Mouse (Mus musculus) liver (tissue): ENCODE measurements around the gene Rnf10.

ENCODE experiments used
- DNase-seq: peaks from one replicate; pipeline ENCODE4 v3.0.0-alpha.2; 2020; ENCODE audit warnings: mixed read lengths

Gene Rnf10

DNA sequence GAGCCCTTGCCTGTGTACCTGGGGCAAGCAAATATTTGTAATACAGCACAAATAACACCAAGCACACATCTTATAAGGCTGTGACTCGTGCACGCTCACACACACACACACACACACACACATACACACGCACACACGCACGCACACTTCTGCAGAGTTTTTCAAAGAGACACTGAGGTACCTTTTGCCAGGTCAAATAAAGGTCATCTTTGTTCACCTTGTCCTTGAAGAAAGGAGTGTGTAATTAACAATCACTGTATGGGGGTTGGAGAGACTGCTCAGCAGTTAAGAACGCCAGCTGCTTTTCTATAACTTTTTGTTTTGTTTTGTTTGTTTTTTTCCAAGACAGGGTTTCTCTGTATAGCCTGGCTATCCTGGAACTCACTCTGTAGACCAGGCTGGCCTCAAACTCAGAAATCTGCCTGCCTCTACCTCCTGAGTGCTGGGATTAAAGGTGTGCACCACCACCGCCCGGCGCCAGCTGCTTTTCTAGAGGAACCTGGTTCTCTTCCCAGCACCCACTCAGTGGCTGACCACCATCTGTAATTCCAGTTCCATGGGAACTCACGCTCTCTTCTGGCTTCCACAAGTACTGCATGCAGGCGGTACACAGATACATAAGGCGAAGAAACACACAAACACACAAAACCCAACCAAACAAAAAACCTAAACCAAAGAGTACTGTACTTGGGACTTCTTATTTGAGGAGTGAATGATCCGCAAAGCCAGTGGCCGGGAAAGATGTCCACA, 39.5 kb downstream of the Rnf10 start:
- DNase-seq = no peak

DNA sequence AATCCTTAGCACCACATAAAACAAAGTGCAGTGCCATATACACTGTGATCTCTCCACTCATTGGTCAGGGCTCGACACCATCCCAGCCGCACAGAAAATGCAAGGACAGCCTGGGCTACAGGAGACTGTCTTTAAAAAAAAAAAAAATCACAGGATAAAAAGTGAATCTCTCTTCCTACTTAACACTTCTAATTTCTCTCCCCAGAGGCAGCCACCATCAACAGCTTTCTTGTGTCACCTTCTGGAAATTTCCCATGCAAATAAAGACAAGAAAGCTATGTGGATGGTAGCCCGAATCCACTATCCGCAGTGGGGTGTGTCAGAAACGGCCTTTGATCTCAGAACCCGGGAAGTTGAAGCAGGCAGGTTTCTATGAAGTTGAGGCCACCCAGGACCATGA, 40.2 kb downstream of the Rnf10 start:
- no peak for DNase-seq

DNA sequence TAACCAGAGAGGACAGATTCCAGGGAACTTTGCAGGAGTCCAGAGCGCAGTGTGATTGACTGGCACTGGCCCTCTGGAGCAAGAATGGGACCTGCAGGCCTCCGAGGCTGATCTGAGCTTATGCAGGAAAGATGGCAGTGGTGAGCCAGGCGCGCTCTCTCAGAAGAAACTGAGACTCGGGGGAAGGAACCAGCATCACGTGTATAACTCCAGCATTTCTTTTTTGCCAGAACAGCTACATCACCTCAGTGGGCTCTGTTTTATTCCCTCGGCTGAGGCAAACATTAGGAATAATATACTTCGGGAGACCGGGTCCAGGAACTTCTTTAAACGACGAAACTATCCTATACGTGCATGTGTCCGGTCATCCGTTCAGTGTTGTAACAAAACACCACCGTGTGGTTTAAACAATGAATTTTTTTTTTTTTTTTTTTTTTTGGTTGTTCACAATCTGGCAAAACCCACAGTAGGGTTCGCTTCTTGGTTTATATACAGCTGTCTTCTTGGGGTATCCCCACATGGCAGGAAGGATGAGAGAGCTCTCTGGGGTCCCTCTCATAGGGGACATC, 41.1 kb downstream of the Rnf10 start:
- DNase-seq = no peak

DNA sequence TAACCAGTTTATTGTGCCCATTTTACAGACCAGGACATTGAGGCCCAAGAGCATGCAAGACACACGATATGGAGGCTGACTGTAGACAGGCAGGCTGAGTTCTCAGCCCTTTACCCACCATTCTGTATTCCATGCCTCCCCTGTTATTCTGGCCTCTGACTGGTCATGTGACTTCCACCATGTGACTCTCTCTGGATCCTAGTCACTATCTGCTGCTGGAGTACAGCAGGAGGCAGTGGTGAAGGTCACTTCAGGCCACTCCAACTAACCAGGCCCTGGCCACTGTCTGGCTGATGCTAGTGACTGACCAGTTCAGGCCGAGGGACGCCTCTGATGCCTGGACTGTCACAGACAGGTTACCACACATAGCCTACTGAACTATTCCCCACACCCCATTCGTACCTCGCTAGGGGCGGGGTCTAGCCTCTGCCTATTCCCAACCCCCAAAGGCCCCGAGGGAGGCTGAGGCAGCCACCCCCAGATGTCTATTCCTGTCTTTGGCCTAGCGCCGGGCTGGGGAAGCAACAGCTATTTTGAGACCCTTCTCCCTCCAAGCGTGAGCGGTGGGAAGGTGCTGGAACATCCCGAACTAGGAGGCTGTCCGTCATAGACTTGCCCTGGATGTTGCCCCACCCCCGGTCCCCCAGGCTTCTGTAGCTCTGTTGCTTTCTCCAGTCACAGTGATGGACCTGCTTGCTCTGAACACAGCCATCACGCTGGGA, 41.7 kb downstream of the Rnf10 start:
- DNase-seq = no peak

DNA sequence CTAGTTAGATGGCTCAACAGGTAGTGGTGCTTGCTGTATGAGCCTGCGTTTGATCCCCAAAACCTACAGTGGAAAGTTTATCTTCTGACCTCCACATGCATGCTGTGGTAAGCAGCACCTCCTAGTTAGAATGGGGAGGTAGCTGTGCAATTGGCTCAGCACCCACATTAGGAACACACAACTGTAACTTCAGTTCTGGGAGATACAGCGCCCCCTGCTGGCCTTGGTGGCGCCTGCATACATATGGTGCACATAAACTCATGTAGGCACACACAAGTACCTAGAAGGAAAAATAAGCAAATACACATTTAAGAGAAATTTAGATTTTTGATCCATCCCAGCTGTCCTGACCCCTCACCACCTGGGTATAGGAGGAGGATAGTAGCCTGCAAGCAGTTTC, 50.2 kb downstream of the Rnf10 start:
- no peak for DNase-seq

DNA sequence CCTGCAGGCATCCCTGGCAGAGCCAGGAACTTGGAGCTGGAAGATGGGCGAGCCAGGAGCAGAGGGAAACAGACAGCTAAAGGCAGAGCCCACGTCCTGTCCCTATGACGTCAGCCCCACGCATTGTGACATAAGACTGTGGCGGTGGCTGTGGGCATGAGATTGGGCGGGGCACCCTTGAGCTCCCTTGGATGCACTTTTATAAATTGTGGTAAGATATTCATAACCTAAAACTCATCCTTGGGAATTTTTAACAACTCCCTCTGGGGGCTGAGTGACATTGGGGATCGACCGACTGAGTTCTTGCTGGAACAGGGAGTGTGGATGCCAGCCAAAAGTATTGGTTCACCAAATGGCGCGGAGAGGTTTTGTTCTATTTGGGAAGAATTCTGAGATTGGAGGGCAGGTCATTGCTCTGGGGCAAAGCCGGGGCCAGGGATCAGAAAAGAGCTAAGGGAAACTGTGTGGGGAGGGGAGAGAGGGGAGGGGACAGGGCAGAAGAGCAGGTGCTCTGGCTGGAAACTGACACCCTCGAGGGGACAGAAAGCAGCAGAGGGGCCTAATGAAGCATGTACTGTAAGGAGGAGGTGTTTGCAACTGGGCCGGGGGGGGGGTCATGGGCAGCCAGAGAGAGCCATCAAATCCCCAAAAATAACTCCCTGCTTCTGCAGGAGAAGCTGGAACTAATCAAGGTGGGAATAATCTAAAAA, 51.6 kb downstream of the Rnf10 start:
- DNase-seq = no peak

DNA sequence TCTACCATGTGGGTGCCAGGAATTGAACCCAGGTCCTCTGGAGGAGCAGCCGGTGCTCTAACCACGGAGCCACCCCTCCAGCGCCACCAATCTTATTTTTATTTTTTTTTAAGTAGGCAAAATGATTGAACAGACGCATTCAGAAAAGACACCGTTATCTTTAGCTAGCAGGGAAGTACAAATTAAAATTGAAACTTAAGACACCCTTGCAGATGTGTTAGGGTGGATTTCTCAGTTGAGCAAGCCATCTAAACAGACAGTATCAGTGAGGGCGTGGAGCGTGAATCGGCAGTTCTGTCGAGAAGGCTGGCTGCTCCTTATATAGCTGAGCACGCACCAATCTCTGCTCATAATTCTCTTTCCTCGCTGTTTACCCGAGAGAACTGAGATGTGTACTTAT, 54.7 kb downstream of the Rnf10 start:
- DNase-seq = no peak

DNA sequence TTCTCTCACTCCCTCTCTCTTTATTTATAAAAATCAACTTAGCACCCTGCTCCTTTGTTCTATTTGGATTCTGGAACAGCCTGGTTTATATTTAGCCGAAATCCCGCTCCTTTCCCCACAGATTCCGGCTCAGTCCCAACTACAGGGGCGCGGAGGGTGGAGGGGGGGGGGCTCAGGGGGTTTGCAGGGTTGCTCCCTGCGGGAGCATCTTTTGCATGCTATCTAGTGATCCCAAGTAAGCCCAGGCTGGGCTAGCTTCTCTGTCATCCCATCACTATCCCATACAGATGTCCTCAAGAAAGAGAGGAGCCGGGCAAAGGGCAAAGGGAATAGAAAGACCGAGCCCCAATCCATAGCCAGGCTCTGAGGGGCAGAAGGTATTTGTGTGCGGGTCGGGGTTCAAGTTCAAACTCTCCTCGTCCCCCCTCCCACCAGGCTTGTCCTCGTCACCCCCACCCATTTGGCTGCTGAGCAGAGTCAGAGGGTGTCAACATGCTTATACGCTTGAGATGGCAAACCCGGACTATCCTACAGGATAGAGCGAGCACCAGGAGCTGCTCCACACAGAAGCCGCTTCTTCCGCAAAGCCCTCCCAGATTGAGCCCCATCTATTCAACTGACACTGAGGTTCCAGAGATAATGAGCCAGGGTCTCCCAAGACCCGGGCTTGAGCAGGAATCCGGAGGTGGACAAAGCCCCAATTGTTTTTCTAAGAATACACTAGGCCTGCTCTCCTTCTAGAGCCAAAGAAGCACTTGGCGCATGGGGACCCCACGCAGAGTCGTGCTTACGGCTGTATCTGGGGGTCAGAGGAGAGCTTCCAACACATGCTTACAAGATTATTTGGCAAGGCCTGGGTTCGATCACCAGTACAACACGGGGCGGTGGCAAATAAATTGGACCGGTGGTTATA, 57.2 kb downstream of the Rnf10 start:
- DNase-seq = no peak

DNA sequence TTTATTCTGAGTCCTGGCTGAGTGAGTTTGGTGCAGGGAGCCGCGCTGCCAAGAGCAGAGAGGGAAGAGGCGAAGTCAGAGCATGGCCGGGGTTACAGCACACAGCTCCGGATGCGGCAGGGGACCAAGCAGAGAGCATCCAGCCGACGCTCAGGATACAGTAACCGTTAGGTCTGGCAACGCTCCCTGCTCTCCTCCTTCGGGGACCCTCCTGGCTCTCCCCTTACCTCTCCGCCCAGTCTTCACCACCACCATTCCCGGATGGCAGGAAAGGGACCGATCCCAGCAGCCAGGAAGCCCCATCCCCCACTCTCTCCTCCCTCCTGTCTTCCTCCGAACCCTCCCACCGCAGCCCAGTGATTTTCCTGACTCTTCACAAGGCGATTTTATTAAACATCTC, 57.8 kb downstream of the Rnf10 start:
- no peak for DNase-seq

DNA sequence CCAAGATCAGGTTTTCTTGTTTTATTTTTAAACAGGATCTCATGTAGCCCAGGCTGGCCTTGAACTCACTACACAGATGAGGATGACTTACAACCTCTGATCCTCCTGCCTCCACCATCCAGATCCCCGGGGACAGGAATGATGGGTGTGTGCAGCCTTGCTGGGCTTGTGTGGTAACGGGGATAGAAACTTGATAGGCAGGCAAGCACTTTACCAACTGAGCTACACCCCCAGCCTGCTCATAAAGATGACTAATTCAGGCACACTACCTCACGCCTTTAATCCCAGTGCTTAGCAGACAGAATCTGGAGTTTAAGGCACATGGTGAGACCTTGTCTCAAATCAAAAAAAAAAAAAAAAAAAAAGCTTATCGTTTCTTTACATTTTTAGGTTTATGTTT, 59.8 kb downstream of the Rnf10 start:
- no peak for DNase-seq

DNA sequence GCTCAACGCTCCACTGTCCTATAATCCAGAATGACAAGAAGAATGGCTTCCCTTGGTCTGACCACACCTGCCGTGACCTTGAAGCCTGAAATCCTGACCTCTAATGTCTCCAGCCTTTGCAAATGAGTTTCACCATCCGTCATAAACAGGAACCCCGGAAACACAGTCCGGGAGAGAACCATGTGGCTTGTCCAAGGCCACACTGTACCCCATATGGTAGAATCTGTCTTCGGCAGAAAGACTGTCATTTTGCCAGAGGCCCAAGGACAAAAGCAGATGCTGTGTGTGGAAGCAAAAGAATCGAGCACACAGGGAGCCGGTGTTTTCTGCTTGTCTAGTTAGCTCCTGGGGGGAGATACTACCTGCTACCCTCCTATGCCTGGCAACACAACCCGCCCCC, 60.2 kb downstream of the Rnf10 start:
- DNase-seq = no peak

DNA sequence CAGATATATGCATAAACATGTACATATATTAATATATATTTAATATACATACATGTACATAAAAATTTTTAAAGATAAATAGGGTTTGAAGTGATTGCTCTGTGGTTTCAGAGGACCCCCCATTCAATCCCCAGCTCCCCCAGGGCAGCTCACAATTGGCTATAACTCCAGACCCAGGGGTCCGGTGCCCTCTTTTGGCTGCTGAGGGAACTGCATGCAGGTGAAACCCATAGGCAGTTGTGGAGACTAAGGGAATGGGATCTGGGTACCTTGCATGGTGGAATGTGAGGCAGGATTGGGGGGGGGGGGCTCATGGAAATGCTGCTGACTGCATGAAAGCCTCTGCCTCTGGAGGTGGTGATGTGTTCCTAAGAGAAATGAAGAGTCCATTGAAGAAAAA, 62.3 kb downstream of the Rnf10 start:
- DNase-seq = peak; percentile 61

DNA sequence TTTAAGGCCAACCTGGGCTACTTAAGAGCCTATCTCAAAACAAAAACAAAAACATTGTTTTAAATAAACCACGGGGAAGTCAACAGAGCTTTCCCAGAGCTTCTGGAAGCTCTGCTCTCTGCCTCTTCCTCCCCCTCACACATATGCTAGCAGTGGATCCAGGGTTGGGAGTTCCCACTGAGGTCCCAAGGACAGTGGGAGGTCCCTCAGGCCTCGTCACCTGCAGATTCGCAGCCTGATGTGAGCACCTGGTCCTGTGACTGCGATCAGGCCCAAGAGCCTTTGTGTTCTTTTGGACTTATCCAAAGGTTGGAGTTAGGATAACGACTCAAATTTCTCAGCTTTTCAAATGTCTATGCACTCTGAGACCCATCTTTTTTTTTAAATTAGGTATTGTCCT, 64.1 kb downstream of the Rnf10 start:
- DNase-seq = no peak

DNA sequence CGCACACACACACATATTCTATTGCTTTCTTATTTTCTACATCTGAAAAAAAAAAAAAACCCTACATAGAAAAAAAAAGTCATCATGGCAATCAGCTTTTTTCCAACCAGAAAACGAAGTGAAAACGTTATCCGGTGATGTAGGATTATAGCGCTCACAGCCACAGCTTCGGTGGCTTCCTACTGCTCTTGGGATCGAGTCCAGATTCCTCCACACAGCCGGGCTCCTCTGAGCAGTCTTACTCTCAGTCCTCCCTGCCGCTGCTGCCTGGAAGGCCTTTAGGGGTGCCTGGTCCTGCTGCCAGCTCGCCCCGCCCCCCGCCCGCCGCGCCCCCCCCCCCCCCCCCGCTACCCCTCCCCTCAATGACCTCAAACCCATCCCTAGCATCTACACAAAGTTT, 64.8 kb downstream of the Rnf10 start:
- no peak for DNase-seq

DNA sequence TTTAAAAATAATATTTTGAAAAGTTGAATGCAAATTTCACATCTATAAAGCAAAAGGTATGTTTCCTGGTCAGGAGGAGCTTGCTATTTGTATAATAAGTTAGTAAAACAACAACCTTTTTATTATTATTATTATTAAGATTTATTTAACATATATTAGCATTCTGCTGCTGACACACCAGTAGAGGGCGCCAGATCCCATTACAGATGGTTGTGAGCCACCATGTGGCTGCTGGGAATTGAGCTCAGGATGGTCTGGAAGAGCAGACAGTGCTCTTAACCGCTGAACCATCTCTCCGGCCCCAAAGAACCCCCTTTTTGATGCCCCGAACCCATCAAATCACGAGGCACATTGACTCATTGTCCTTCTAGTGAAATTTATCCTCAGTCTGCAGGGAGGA, 65.5 kb downstream of the Rnf10 start:
- DNase-seq = no peak

DNA sequence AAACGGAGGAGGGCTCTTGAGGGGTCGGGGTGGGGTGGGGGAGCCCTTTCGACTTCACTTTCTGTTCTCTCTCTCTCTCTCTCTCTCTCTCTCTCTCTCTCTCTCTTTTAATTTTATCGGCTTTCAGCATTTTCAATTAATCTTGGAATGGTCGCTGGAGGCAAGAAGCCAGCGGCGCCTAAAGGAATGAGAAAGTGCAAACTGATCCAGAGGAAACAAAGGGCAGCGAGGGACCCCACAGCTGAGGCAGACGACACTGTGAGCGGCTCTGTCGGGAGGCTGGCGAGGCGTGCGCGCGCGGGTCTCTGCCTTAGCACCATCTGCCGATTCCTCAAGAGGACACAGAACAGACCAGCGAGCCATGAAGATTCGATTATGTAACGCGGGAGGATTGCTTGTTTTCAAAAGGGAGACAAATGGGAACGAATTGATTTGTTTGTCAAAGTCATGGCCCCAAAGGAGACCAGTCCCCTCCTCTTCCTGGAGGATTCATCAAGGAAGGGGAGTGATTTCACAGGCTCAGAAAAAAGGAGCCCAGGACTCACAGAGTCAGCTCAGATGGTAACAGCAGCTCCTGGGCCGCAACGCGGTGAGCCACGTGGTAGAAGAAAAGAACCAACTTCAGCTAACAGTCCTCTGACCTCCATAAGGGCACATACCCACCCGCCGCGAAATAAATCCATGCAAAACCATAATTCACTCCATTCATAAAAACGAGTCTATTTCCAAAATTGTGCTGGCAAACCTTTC, 68.0 kb downstream of the Rnf10 start:
- no peak for DNase-seq

DNA sequence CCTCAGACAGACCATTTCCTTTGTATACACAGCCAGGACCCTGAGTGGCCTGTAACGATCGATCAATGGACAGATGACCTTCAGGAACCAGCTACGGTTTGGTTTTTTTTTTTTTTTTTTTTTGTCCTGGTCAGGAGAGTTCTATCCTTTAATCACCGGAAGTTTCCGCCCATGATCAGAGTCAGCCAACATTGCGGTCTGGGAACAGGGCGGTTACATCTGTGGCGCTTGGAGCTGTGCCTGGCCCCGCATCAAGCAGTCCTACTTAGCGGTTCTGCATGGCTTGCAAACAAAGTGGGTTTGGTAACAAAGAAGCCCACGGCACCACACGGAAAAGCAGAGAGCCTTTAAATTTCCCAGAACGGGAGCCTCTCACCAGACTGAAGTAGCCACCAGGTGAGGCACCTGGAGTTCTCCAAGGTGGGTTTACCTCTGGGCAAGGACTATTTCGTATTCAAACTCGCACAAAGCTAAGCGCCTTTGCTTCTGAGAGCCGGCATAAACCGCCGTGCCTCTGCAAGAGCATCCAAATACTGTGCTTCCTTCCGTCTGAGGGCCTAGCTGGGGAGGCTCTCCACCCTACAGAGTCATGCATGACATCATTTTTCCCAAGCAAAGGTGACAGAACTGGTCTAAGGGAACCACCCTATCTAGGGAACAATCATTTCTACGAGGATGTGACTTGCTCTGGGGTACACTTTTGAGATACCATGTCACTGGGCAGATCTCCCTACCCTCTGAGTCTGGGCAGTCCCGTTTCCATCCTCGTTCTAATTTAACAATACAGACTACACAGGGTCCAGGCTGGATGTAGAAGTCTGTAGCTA, 68.8 kb downstream of the Rnf10 start:
- no peak for DNase-seq

DNA sequence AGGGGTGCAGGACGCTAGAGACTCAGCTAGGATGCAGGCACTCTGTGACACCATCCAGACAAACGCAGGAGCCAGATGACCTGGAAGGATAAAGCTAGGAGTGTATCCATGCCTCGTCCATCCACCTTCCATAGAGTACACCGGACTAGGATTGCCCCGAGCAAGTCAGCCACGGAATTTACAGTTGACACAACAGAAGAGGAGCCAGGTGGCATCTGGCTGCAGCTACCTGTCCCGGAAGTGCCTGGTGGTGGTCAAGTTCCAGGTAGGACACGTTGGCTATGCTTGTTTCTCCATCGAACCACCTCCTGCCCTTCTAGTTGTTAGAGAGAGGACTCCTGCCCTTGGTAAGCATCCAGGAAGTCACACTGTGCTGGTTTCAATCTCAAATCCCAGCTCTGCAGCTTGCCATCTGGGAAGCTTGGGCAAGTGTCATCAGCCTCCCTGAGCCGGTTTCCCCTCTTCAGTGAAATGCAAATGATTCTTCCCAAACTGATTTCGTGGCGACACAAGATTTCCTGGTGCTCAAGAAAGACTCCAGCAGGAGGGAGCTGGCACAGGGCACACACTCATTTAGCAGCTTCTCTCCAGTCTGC, 78.0 kb downstream of the Rnf10 start:
- DNase-seq = no peak

DNA sequence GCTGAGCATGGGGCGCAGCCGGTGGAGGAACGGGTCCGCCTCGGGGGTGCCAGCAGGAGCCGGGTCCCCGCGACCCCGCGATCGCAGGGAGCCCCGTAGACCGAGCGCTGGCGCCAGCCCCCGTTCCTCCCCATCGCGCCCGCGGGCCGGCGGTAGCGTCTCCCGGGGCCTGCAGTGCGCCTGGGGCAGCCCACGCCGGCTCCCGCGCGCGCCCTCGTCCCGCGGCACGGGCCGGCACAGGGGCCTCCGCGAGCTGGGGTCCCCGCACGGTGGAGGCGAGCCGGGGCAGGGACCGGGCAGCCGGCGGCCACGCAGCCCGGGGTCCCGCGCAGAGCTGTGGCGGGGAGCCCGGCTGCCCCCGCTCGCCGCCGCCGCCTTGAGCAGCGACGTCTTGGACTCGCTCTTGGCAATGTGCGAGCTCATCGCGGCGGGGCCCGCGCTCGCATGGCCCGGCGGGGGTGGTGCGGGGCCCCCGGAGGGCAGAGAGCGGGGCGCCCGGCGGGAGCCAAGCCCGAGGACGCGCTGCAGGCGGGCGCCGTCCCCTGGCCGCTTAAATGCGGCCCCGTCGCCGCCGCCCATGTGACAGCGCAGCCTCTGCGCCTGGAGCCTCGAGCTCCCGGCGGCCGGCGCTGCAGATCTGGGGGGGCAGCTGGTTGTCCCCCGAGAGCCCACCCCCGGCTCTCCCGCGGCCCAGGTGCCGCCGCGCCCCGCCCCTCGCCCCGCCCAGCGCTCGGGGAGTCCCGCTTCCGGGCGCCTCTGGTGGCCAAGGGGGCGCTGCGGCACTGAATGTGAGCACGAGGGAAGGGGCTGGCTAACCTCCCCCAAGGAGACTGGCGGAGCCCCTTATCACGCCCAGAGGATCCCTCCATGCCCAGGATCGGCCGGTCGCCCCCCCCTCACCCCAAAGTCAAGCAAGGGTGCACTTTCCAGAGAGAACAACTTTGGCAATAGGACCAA, 78.8 kb downstream of the Rnf10 start, which contains the start of gene Cabp1:
Gene Cabp1 (minus strand): TSS at position 713 of the 957 bp plus-strand sequence.
- DNase-seq = peak; percentile 62
